Mouse (Mus musculus): ENCODE data around the gene Eif2ak1. TPM values are rescaled to one million over a fixed set of nuclear protein-coding genes. Genes with fewer than 3 reads are reported as not detected.

Gene Eif2ak1
- polyA plus RNA-seq, 1 experiment from 2014 or later, result 47.8 TPM

- Histone ChIP-seq H3K27ac (replicated peaks) (peak overlapping the region; percentile 86), H3K4me3 (peak overlapping the region; percentile 64), H3K4me1 (peaks cover 26% of the 10 kb centered on the region), H3K27me3 (replicated peaks; ENCODE audit: low read depth, poor library complexity, severe bottlenecking) (no peaks in the 10 kb centered on the region), H3K36me3 (replicated peaks) (peaks cover 58% of the 10 kb centered on the region), H3K9me3 (no peaks in the 10 kb centered on the region)
- DNase-seq (ENCODE audit: low spot score), result no peak
- 3% methylated on average over 9 of the region's 9 CpGs for WGBS
Observed at GRCm38 (mm10) chr5:143908926-143909325, 91.3 kb downstream of the Eif2ak1 start.

- Histone ChIP-seq H3K9me3 (no peaks in the 10 kb centered on the region), H3K27ac (replicated peaks) (peak within 1 kb of the TSS; percentile 86), H3K4me3 (peak within 1 kb of the TSS; percentile 64), H3K27me3 (replicated peaks; ENCODE audit: low read depth, poor library complexity, severe bottlenecking) (no peaks in the 10 kb centered on the region), H3K36me3 (replicated peaks) (peaks cover 56% of the 10 kb centered on the region), H3K4me1 (peaks cover 26% of the 10 kb centered on the region)
- DNase-seq (ENCODE audit: low spot score), result peak; percentile 96
- WGBS, result under 1% methylated on average over 70 of the region's 70 CpGs
Observed at GRCm38 (mm10) chr5:143909417-143910400, 92.1 kb downstream of the Eif2ak1 start, which contains the start of the genes Aimp2 and Pms2. Gene Aimp2, minus strand, starts transcription at chr5:143909847. Gene Pms2, plus strand, starts transcription at chr5:143909964.

- WGBS, result 92% methylated on average over 9 of the region's 9 CpGs
- Histone ChIP-seq H3K9me3 (no peaks in the 10 kb centered on the region), H3K4me1 (no peaks in the 10 kb centered on the region; the same call in 1 of the 2 replicates), H3K27me3 (replicated peaks; ENCODE audit: low read depth, poor library complexity, severe bottlenecking) (no peaks in the 10 kb centered on the region), H3K27ac (replicated peaks) (no peak overlapping the region), H3K36me3 (replicated peaks) (peaks cover 85% of the 10 kb centered on the region), H3K4me3 (no peak overlapping the region)
- DNase-seq (ENCODE audit: low spot score), result no peak
Observed at GRCm38 (mm10) chr5:143916221-143916620, 98.6 kb downstream of the Eif2ak1 start.

- no peak overlapping the region for H3K27ac ChIP-seq (replicated peaks)
- H3K4me1 ChIP-seq, result no peaks in the 10 kb centered on the region
- WGBS, result 64% methylated on average over 5 of the region's 5 CpGs
- H3K9me3 ChIP-seq, result no peaks in the 10 kb centered on the region
- no peaks in the 10 kb centered on the region for H3K27me3 ChIP-seq (replicated peaks; ENCODE audit: low read depth, poor library complexity, severe bottlenecking)
- H3K36me3 ChIP-seq (replicated peaks), result peaks cover 95% of the 10 kb centered on the region
- peak; percentile 37 for DNase-seq (ENCODE audit: low spot score)
- no peak overlapping the region for H3K4me3 ChIP-seq
Observed at GRCm38 (mm10) chr5:143917418-143917817, 99.8 kb downstream of the Eif2ak1 start.

- Histone ChIP-seq H3K27ac (replicated peaks) (no peak overlapping the region), H3K4me1 (no peaks in the 10 kb centered on the region), H3K36me3 (replicated peaks) (peaks cover 96% of the 10 kb centered on the region)
Observed at GRCm38 (mm10) chr5:143918120-143918519, 100.5 kb downstream of the Eif2ak1 start.

GRCm38 (mm10) chr5:143924781-143925452, 107.3 kb downstream of the Eif2ak1 start:
- WGBS, result 93% methylated on average over 6 of the region's 6 CpGs
- no peaks in the 10 kb centered on the region for H3K4me1 ChIP-seq
- peaks cover 98% of the 10 kb centered on the region for H3K36me3 ChIP-seq (replicated peaks)
- no peak overlapping the region for H3K4me3 ChIP-seq
- H3K27ac ChIP-seq (replicated peaks), result no peak overlapping the region
- no peaks in the 10 kb centered on the region for H3K27me3 ChIP-seq (replicated peaks; ENCODE audit: low read depth, poor library complexity, severe bottlenecking)
- no peak for DNase-seq (ENCODE audit: low spot score)
- no peaks in the 10 kb centered on the region for H3K9me3 ChIP-seq

More at GRCm38 (mm10) chr5:143918120-143918519, 100.5 kb downstream of the Eif2ak1 start:
- 94% methylated on average over 3 of the region's 3 CpGs for WGBS
- Histone ChIP-seq H3K9me3 (no peaks in the 10 kb centered on the region), H3K27me3 (replicated peaks; ENCODE audit: low read depth, poor library complexity, severe bottlenecking) (no peaks in the 10 kb centered on the region), H3K4me3 (no peak overlapping the region)
- DNase-seq (ENCODE audit: low spot score), result no peak

GRCm38 (mm10) chr5:143927875-143928274, 110.3 kb downstream of the Eif2ak1 start, which contains the start of gene Gm42421:
Gene Gm42421, plus strand, starts transcription at chr5:143928175.
- no peaks in the 10 kb centered on the region for H3K9me3 ChIP-seq
- DNase-seq (ENCODE audit: low spot score), result no peak
- 95% methylated on average over 8 of the region's 8 CpGs for WGBS
- H3K27me3 ChIP-seq (replicated peaks; ENCODE audit: low read depth, poor library complexity, severe bottlenecking), result no peaks in the 10 kb centered on the region
- peaks cover 97% of the 10 kb centered on the region for H3K36me3 ChIP-seq (replicated peaks)
- no peak within 1 kb of the TSS for H3K27ac ChIP-seq (replicated peaks)
- peaks cover 6% of the 10 kb centered on the region for H3K4me1 ChIP-seq
- no peak within 1 kb of the TSS for H3K4me3 ChIP-seq

GRCm38 (mm10) chr5:143929291-143929690, 111.7 kb downstream of the Eif2ak1 start:
- no peak overlapping the region for H3K27ac ChIP-seq (replicated peaks)
- no peak overlapping the region for H3K4me3 ChIP-seq
- WGBS, result 86% methylated on average over 4 of the region's 4 CpGs
- peaks cover 83% of the 10 kb centered on the region for H3K36me3 ChIP-seq (replicated peaks)
- no peaks in the 10 kb centered on the region for H3K9me3 ChIP-seq
- H3K27me3 ChIP-seq (replicated peaks; ENCODE audit: low read depth, poor library complexity, severe bottlenecking), result no peaks in the 10 kb centered on the region
- peaks cover 8% of the 10 kb centered on the region for H3K4me1 ChIP-seq
- no peak for DNase-seq (ENCODE audit: low spot score)

- no peak overlapping the region for H3K27ac ChIP-seq (replicated peaks)
- peaks cover 8% of the 10 kb centered on the region for H3K4me1 ChIP-seq
- DNase-seq (ENCODE audit: low spot score), result no peak
- H3K36me3 ChIP-seq (replicated peaks), result peaks cover 69% of the 10 kb centered on the region
- no peak overlapping the region for H3K4me3 ChIP-seq
- H3K9me3 ChIP-seq, result no peaks in the 10 kb centered on the region
- no peaks in the 10 kb centered on the region for H3K27me3 ChIP-seq (replicated peaks; ENCODE audit: low read depth, poor library complexity, severe bottlenecking)
- WGBS, result 93% methylated on average over 12 of the region's 12 CpGs
Observed at GRCm38 (mm10) chr5:143930656-143931055, 113.1 kb downstream of the Eif2ak1 start.

GRCm38 (mm10) chr5:143931863-143932580, 114.4 kb downstream of the Eif2ak1 start:
- no peak for DNase-seq (ENCODE audit: low spot score)
- no peaks in the 10 kb centered on the region for H3K27me3 ChIP-seq (replicated peaks; ENCODE audit: low read depth, poor library complexity, severe bottlenecking)
- no peak overlapping the region for H3K4me3 ChIP-seq
- H3K36me3 ChIP-seq (replicated peaks), result peaks cover 56% of the 10 kb centered on the region
- WGBS, result 83% methylated on average over 6 of the region's 6 CpGs
- no peak overlapping the region for H3K27ac ChIP-seq (replicated peaks)
- peaks cover 8% of the 10 kb centered on the region for H3K4me1 ChIP-seq
- no peaks in the 10 kb centered on the region for H3K9me3 ChIP-seq

- H3K4me3 ChIP-seq, result peak within 1 kb of the TSS; percentile 27
- H3K36me3 ChIP-seq (replicated peaks), result peaks cover 48% of the 10 kb centered on the region
- peak; percentile 32 for DNase-seq (ENCODE audit: low spot score)
- no peak within 1 kb of the TSS for H3K27ac ChIP-seq (replicated peaks)
- WGBS, result 16% methylated on average over 8 of the region's 8 CpGs
- no peaks in the 10 kb centered on the region for H3K9me3 ChIP-seq
- no peaks in the 10 kb centered on the region for H3K27me3 ChIP-seq (replicated peaks; ENCODE audit: low read depth, poor library complexity, severe bottlenecking)
- peaks cover 8% of the 10 kb centered on the region for H3K4me1 ChIP-seq
Observed at GRCm38 (mm10) chr5:143932831-143933230, 115.2 kb downstream of the Eif2ak1 start, which contains the start of gene Rsph10b. Gene Rsph10b, plus strand, starts transcription at chr5:143933035.

- WGBS, result 85% methylated on average over 11 of the region's 11 CpGs
- Histone ChIP-seq H3K4me3 (no peak overlapping the region), H3K4me1 (peaks cover 8% of the 10 kb centered on the region), H3K36me3 (replicated peaks) (peaks cover 42% of the 10 kb centered on the region), H3K27ac (replicated peaks) (no peak overlapping the region), H3K9me3 (no peaks in the 10 kb centered on the region), H3K27me3 (replicated peaks; ENCODE audit: low read depth, poor library complexity, severe bottlenecking) (no peaks in the 10 kb centered on the region)
- no peak for DNase-seq (ENCODE audit: low spot score)
Observed at GRCm38 (mm10) chr5:143933414-143933813, 115.8 kb downstream of the Eif2ak1 start.
